Mouse (Mus musculus) thymus, postnatal 36 days (tissue): Measurements from ENCODE around the gene Tmem88b.

Experiments used
- DNase-seq, 2 experiments: peaks; one replicate each; pipeline ENCODE4 v3.0.0; 2022; ENCODE audit warnings: mixed read lengths in 2 of 2

The Tmem88b gene

GRCm38 (mm10) chr4:155788300-155788699 is 2.6 kb upstream of the Tmem88b start:
- no peak for DNase-seq

GRCm38 (mm10) chr4:155785246-155785645 is 428 bp downstream of the Tmem88b start:
- DNase-seq: no peak

DNA sequence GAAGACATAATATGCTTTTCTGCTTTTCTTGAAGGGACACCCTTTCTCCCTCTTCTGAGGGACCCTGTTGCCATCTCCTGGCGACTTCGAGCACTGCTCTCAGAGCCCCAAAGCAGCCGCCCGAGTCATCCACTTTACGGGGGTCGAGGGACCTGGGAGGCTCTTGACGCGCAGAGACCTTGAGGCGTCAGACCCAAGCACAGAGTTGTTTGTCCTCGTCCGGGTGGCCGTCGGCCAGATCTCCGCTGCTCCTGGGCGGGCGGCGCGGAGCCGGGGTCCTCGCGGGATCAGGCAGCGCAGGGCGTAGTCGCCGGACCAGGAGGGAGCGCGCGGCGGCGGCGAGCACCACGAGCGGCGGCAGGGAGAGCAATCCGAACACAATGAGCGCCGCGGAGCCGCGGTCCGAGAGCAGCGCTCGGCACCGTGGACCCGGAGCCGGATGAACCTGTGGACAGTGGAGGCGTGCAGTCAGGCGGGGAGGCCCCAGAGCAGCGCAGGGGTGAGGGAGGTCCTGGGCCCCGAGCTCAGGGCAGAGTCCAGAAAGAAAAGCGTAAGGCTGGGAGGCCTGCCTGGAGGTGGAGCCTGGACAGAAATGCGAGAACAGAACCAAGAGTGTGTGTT is 1.5 kb downstream of the Tmem88b start:
- peak; percentile 67 to 68 for DNase-seq

GRCm38 (mm10) chr4:155783486-155784080 is 2.1 kb downstream of the Tmem88b start:
- DNase-seq: no peak

GRCm38 (mm10) chr4:155780895-155781294 is 4.8 kb downstream of the Tmem88b start:
- no peak for DNase-seq

GRCm38 (mm10) chr4:155779498-155779897 is 6.2 kb downstream of the Tmem88b start:
- no peak for DNase-seq

- no peak for DNase-seq
Observed at GRCm38 (mm10) chr4:155777816-155778215, 7.9 kb downstream of the Tmem88b start.

DNA sequence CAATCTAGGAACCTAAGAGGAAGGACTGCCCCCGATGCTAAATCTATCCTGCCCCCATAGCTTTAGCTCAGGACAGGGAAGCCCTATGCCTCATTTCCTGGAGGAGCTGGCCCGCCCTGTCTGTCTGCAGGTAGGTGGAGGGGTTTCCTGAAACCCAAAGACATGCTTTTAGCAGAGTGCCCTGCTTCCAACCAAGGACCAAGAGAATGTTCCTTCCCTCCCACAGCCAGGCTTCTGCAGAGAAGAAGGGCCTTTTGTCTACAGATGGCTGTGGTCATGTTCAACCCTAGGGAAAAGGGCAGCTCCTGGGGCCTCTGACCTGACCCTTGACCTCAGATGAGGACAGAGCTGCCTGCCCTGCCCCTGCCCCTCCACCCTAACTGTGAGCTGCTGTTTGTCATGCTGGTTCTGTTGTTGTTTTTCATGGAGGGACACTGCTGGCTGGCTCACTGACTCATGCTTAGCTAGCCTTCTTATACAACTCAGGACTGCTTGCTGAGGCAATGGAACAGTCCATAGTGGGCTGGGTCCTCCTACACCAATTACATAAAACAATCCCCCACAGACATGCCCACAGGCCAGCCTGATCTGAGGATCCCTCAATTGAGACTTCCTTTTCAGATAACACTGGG is 8.9 kb downstream of the Tmem88b start:
- DNase-seq: no peak

DNA sequence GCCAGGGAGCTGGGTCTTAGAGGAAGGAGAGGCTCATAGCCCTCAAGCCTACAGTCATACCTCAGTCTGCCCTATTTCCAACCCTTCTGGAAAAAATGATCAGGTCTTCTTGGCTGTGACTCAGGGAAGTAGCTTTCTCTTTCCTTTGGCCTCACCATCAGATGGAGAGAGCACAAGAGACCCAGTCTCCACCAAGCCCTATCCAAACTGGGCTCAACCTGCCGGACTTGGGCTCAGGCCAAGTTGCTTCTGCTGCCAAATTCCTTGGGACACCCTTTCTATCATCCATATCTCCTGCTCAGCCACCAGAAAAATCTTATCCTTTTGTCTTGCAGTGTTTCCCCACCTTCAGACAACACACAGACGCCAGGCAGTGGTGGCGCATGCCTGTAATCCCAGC is 9.8 kb downstream of the Tmem88b start:
- no peak for DNase-seq

- no peak for DNase-seq
Observed at GRCm38 (mm10) chr4:155774971-155775740, 10.5 kb downstream of the Tmem88b start.

GRCm38 (mm10) chr4:155774280-155774754 is 11.4 kb downstream of the Tmem88b start, which contains the start of gene Vwa1:
TSS of gene Vwa1 (minus strand) at chr4:155774698.
- peak; percentile 85 for DNase-seq

DNA sequence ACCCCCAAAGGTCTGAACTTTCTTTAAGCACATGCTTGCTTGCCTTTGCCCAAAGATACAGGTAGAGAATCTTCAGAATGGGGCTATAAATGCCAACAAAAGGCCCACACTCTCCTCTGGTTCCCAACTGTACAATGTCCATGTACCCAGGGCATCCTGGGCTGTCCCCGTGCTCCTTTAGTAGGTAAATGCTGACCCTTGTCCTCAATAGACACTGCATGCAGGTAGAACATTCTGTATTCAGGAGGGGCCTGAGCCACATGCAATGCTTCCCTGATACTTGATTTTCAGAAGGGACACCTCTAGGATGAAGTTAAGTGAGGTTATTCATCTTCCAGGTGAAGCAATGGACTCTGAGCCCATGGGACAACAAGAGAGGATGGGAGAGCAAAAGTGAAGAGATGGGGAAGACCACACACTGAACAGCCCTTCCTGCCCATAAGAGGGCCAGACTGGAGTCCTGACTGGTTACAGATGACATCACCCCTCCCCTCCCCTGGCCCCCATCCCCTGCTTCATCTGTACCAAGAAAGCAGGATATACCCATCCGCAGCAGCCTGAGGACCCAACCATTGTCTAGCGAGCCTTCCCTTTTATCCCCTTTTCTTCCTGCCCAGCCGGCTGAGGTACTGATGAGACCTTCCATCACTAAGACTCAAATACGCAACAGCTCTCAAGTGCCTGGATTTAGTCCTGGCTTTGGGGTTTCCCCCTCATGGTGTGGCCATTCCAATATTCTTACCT is 12.2 kb downstream of the Tmem88b start:
- no peak for DNase-seq

- DNase-seq: no peak
Observed at GRCm38 (mm10) chr4:155772786-155773185, 12.9 kb downstream of the Tmem88b start.

DNA sequence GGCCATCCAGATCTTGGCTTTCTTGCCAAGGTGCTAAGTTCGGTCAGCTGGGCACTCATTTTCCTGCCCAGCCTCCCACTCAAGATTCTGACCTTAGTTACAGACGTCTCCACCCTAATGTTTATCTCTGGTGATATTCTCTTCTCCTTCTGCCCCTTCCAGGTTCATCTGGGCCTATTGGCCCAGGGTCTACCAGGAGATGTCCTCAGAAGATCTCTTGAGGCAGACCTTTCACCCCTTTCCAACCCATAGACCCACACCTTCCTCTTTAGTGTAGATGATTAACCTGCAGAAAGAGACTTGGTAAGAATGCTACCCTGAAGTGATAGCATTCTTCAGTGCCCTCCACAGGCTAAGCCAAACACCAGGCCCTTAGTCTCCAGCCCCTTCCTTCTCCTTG is 14.0 kb downstream of the Tmem88b start:
- DNase-seq: no peak

DNA sequence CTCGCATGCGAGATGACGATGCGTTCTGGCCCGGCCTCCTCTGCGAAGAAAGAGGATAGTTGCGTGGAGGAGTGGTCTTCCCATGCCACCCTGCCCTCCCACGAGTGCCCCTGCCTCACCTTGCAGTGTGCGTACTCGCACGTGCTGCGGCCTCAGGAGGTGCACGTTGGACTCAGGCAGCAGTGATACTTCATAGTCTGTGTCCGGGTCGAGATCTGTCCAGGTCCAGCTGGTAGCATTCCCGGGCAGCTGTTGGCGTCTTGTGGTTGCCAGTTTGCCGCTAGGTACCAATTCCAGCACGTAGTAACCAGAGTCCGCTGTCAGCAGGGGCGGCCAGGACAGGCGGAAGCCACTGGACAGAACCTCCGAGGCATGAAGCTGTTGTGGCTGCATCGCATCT is 15.0 kb downstream of the Tmem88b start:
- DNase-seq: no peak

- DNase-seq: peak; percentile 77 to 80
Observed at GRCm38 (mm10) chr4:155769880-155770512, 15.7 kb downstream of the Tmem88b start.

DNA sequence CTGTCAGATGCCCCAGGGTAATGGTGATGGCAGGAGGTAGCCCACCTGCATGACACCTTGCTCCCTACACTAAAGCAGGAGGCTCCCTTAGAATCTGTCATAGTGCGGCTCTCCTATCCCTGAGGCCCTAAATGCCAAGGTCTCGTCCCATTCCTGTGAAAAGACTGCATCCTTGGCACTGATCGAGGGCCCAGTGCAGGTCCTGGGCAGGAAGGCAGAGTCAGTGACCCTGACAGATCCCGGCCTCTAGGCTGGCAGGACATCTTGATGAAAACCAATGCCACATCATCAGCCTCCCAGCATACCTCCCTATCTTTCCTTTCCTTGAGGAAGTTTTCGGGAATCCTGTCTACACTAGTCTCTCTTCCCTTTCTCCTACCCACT is 16.2 kb downstream of the Tmem88b start:
- DNase-seq: no peak

GRCm38 (mm10) chr4:155762357-155762756 is 23.3 kb downstream of the Tmem88b start:
- DNase-seq: no peak

GRCm38 (mm10) chr4:155761356-155762099 is 24.1 kb downstream of the Tmem88b start:
- no peak for DNase-seq

GRCm38 (mm10) chr4:155760613-155761355 is 24.9 kb downstream of the Tmem88b start, which contains the start of gene Atad3a:
TSS of gene Atad3a (minus strand) at chr4:155761093.
- peak; percentile 95 to 96 for DNase-seq
